Mouse (Mus musculus): ENCODE measurements around the gene Eif2d. TPM values are rescaled to one million over a fixed set of nuclear protein-coding genes. Genes with fewer than 3 reads are reported as not detected.
"Not testable (repeated sequence)": the region's sequence is repeated elsewhere in the genome, so short reads cannot be mapped to it uniquely, and the experiment has no call there.

Gene Eif2d
- polyA plus RNA-seq, 1 experiment = 14.4 TPM

DNA sequence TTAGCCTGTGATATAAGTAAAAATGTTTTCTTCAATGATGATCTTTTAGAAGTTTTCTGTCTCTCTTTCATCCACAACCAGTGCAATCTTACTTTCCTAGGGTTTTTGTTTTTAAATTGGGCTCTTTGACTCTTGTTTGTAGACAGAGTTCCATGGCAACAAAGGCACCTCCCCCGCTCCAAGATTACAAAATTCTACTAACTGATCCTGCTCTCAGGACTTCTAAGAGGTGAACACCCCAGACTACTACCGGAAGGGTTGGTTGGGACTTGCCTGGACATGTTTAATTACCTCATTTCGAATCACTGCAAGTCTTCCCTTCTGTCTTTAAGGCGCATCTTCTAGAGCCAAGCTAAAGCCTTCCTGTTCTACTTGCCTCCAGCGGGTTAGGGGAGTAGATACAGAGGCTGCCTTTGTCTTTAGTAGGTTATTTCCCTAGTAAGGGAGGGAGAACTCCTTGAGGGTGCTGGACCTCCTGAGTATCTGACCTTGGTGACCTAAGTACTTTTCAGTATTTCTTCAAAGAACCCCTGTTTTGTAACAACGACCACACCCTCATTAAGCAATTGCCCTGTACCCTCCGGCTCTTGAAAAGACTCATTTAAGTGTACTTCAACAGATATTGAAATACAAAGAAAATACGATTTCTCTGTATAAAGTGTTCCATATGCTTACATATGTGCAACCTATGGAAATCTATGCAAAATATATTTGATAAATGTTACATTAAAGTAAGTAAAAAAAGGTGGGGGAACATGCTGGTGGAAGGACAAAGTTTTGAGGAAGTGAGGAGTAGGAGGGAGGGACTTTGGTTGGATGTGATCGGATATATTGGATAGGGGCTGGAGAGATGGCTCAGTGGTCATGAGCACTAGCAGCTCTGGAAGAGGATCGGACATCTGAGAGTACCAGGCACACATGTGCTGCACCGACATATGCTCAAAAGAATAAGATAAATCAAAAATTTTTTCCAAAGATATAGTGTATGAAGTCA, 13.6 kb upstream of the Eif2d start:
- no peaks in the 10 kb centered on the region for H3K27me3 ChIP-seq (ENCODE audit: control insufficient read depth, insufficient read depth, low read length)
- no peaks in the 10 kb centered on the region for H3K36me3 ChIP-seq (ENCODE audit: control insufficient read depth, insufficient read depth, low read length)
- 38% methylated on average over 11 of the region's 11 CpGs for WGBS
- H3K4me1 ChIP-seq (ENCODE audit: control insufficient read depth, insufficient read depth, insufficient read length, low read length) = no peaks in the 10 kb centered on the region; the same call in 1 of the 2 replicates
- H3K4me3 ChIP-seq (ENCODE audit: low read depth, low read length) = no peak overlapping the region
- TF ChIP-seq CTCF (IDR thresholded peaks at IDR 0.05; ENCODE audit: extremely low read depth, insufficient read length, insufficient replicate concordance, low read depth, low read length) = no peak
- TF ChIP-seq POLR2A (IDR thresholded peaks at IDR 0.05; ENCODE audit: low read depth, low read length) = no peak
- H3K27ac ChIP-seq (ENCODE audit: insufficient read depth, low read depth, low read length) = peak overlapping the region; percentile 76; the same call in 1 of the 2 replicates

DNA sequence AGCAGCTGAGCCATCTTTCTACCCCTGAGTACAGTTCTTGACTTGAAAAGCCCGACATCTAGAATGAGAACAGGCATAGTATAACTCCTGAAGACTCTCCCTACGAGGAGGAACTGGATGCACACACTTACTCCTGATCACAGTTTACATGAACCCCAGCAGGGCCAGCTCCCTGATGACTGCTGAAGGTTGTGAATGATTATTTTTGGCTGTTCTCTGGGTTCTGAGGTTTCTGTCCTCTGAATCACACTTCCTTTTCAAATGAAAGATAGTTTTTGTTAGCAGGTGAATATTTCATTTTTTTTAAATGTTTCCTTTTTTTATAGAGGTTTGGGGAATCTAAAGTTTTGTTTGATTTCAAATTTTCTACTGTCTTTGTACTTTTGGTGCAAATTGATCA, 11.5 kb upstream of the Eif2d start:
- H3K27ac ChIP-seq (ENCODE audit: insufficient read depth, low read depth, low read length) = no peak overlapping the region
- H3K4me1 ChIP-seq (ENCODE audit: control insufficient read depth, insufficient read depth, insufficient read length, low read length) = peaks cover 1% of the 10 kb centered on the region; the same call in 1 of the 2 replicates
- H3K4me3 ChIP-seq (ENCODE audit: low read depth, low read length) = no peak overlapping the region
- H3K36me3 ChIP-seq (ENCODE audit: control insufficient read depth, insufficient read depth, low read length) = no peaks in the 10 kb centered on the region
- no peaks in the 10 kb centered on the region for H3K27me3 ChIP-seq (ENCODE audit: control insufficient read depth, insufficient read depth, low read length)
- TF ChIP-seq CTCF (IDR thresholded peaks at IDR 0.05; ENCODE audit: extremely low read depth, insufficient read length, insufficient replicate concordance, low read depth, low read length) = no peak
- 67% methylated on average over 2 of the region's 2 CpGs for WGBS

DNA sequence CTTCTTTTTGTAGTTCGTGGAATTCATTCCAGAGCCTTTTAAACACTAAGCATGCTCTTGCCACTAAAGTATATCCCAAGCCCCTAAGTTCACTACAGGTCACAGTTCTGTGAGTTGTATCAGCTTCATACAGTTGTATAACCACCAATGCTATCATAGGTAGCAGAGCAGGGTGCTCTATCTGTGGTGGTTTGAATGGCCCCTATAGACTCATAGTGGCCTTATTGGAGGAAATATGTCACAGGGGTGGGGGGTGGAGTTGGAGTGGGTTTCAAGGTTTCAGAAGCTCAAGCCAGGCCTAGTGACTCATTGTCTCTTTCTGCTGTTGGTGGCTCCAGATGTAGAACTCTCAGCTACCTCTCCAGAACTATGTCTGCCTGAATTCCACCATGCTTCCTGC, 10.5 kb upstream of the Eif2d start:
- Histone ChIP-seq H3K4me3 (ENCODE audit: low read depth, low read length) (no peak overlapping the region), H3K36me3 (ENCODE audit: control insufficient read depth, insufficient read depth, low read length) (no peaks in the 10 kb centered on the region), H3K27me3 (ENCODE audit: control insufficient read depth, insufficient read depth, low read length) (no peaks in the 10 kb centered on the region), H3K27ac (ENCODE audit: insufficient read depth, low read depth, low read length) (no peak overlapping the region), H3K4me1 (ENCODE audit: control insufficient read depth, insufficient read depth, insufficient read length, low read length) (peaks cover 1% of the 10 kb centered on the region; the same call in 1 of the 2 replicates)
- no peak for TF ChIP-seq POLR2A (IDR thresholded peaks at IDR 0.05; ENCODE audit: low read depth, low read length)
- no peak for TF ChIP-seq CTCF (IDR thresholded peaks at IDR 0.05; ENCODE audit: extremely low read depth, insufficient read length, insufficient replicate concordance, low read depth, low read length)
- WGBS = 92% methylated on average over 1 of the region's 1 CpGs

DNA sequence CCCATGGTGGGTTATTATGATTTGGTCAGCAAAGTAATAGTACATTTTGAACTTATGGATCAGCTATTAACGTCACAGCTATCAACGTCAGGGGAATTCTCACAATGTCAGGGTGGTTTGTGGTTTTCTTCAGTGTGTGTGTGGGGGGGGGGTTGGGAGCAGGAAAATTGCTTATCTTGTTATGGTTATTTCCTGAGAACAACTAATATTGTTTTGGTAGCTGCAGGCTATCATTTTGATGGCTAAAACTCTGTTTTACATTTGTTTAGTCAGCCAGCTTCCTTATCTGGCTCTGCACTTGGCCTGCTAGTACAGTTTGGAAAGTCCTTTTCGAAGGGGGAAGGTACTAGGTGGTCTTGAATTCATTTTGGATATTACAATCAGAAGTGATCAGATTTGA, 7.8 kb upstream of the Eif2d start:
- H3K27ac ChIP-seq (ENCODE audit: insufficient read depth, low read depth, low read length); H3K27me3 ChIP-seq (ENCODE audit: control insufficient read depth, insufficient read depth, low read length); H3K36me3 ChIP-seq (ENCODE audit: control insufficient read depth, insufficient read depth, low read length); H3K4me3 ChIP-seq (ENCODE audit: low read depth, low read length); H3K4me1 ChIP-seq (ENCODE audit: control insufficient read depth, insufficient read depth, insufficient read length, low read length): not testable (repeated sequence)
- WGBS = 88% methylated on average over 3 of the region's 3 CpGs

DNA sequence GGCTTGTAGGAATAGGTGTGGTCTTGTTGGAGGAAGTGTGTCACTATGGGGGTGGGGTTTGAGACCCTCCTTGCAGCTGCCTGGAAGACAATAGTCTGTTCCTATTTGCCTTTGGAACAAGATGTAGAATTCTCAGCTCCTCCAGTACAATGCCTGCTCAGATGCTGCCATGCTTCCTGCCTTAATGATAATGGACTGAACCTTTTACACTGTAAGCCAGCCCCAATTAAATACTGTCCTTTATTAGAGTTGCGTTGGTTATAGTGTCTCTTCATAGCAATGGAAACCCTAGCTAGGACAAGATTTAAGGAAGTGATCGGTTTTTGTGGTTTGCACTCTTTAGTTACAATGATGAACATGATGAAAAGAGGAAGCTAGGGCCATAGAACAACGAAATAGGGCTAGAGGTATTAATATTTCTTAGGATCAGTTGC, 6.8 kb upstream of the Eif2d start:
- H3K27ac ChIP-seq (ENCODE audit: insufficient read depth, low read depth, low read length) = no peak overlapping the region
- 78% methylated on average over 3 of the region's 3 CpGs for WGBS
- TF ChIP-seq CTCF (IDR thresholded peaks at IDR 0.05; ENCODE audit: extremely low read depth, insufficient read length, insufficient replicate concordance, low read depth, low read length) = no peak
- no peak for TF ChIP-seq POLR2A (IDR thresholded peaks at IDR 0.05; ENCODE audit: low read depth, low read length)

DNA sequence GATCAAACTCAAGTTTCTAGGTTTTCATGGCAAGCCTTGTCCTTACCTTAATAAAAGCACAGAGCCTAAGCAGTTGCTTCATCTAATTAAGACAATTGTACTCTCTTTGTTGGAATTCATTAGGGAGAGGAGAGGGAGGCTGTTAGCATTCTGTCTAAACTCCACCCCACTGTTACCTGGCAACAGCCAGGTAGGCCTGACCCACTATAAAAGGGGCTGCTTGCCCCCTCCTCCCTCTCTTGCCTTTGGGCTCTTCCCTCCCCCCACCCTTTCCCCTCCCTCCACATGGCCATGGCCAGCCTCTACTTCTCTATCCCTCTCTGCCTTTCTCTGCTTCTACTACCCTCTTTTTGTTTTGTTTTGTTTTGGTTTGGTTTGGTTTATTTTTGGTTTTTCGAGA, 3.5 kb upstream of the Eif2d start:
- Histone ChIP-seq H3K36me3 (ENCODE audit: control insufficient read depth, insufficient read depth, low read length) (no peaks in the 10 kb centered on the region), H3K4me1 (ENCODE audit: control insufficient read depth, insufficient read depth, insufficient read length, low read length) (peaks cover 4% of the 10 kb centered on the region; the same call in 1 of the 2 replicates), H3K4me3 (ENCODE audit: low read depth, low read length) (no peak overlapping the region), H3K27ac (ENCODE audit: insufficient read depth, low read depth, low read length) (no peak overlapping the region), H3K27me3 (ENCODE audit: control insufficient read depth, insufficient read depth, low read length) (no peaks in the 10 kb centered on the region)
- WGBS = 78% methylated on average over 1 of the region's 1 CpGs
- TF ChIP-seq CTCF (IDR thresholded peaks at IDR 0.05; ENCODE audit: extremely low read depth, insufficient read length, insufficient replicate concordance, low read depth, low read length) = no peak
- no peak for TF ChIP-seq POLR2A (IDR thresholded peaks at IDR 0.05; ENCODE audit: low read depth, low read length)

More for the DNA sequence above, 6.8 kb upstream of the Eif2d start:
- H3K4me3 ChIP-seq (ENCODE audit: low read depth, low read length) = no peak overlapping the region
- 0 out of 2 replicates have a peak, but pooled peaks cover 1% of the 10 kb centered on the region for H3K4me1 ChIP-seq (ENCODE audit: control insufficient read depth, insufficient read depth, insufficient read length, low read length)
- no peaks in the 10 kb centered on the region for H3K36me3 ChIP-seq (ENCODE audit: control insufficient read depth, insufficient read depth, low read length)
- no peaks in the 10 kb centered on the region for H3K27me3 ChIP-seq (ENCODE audit: control insufficient read depth, insufficient read depth, low read length)

DNA sequence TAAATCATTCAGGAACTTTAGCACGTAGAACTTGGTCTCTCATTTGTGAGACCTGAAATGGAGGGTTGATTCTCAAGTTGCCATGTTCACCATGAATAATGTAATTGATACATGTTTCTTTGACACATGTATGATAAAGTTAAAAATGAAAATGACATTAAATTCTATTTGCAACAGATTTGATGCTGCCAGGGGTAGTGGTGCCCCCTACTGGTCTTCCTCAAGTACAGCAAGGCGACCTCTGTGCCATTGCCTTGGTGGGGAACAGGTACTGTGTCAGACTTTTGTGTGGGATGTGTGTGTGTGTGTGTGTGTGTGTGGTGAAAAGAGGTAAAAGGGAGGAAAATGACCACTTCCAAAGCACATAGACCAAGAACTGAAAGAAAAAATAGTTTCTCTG, 2.5 kb downstream of the Eif2d start:
- 57% methylated on average over 2 of the region's 2 CpGs for WGBS
- Histone ChIP-seq H3K36me3 (ENCODE audit: control insufficient read depth, insufficient read depth, low read length) (peaks cover 18% of the 10 kb centered on the region), H3K27me3 (ENCODE audit: control insufficient read depth, insufficient read depth, low read length) (no peaks in the 10 kb centered on the region), H3K27ac (ENCODE audit: insufficient read depth, low read depth, low read length) (no peak overlapping the region), H3K4me3 (ENCODE audit: low read depth, low read length) (no peak overlapping the region), H3K4me1 (ENCODE audit: control insufficient read depth, insufficient read depth, insufficient read length, low read length) (peaks cover 2% of the 10 kb centered on the region; the same call in 1 of the 2 replicates)
- peak; percentile 83; the same call in 1 of the 2 replicates for TF ChIP-seq CTCF (IDR thresholded peaks at IDR 0.05; ENCODE audit: extremely low read depth, insufficient read length, insufficient replicate concordance, low read depth, low read length)
- TF ChIP-seq POLR2A (IDR thresholded peaks at IDR 0.05; ENCODE audit: low read depth, low read length) = no peak

DNA sequence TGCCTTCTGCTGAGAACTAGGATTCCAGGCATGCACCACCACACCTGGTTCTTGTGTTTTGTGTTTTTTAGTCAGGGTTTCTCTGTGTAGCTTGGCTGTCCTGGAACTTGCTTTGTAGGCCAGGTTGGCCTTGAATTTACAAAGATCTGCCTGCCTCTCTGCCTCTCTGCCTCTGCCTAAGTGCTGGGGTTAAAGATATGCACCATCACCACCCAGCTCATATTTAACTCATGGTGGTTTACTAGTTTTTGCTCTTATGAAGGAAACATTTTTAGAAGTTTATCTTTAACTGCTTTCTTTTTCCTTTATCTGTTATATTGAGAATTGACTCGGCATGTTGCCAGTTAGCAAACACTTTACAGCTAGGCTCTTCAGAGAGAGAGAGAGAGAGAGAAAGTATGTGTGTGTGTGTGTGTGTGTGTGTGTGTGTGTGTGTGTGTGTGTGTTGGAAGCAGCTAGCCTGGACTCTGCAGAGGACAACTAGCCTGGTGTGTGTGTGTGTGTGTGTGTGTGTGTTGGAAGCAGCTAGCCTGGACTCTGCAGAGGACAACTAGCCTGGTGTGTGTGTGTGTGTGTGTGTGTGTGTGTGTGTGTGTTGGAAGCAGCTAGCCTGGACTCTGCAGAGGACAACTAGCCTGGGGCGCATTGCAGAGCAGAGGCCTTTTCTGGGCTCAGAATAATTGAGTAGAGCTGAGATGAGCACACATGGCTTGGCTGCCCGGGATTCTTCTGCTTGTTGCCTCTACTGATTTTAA, 6.8 kb downstream of the Eif2d start:
- H3K4me1 ChIP-seq (ENCODE audit: control insufficient read depth, insufficient read depth, insufficient read length, low read length); H3K27me3 ChIP-seq (ENCODE audit: control insufficient read depth, insufficient read depth, low read length); H3K4me3 ChIP-seq (ENCODE audit: low read depth, low read length); H3K27ac ChIP-seq (ENCODE audit: insufficient read depth, low read depth, low read length): not testable (repeated sequence)
- peaks cover 49% of the 10 kb centered on the region for H3K36me3 ChIP-seq (ENCODE audit: control insufficient read depth, insufficient read depth, low read length)
- 43% methylated on average over 3 of the region's 3 CpGs for WGBS

Measured in small intestine, adult 2 months (tissue).